ENCODE assay signal across 8 mouse cellular contexts in the genomic region with DNA sequence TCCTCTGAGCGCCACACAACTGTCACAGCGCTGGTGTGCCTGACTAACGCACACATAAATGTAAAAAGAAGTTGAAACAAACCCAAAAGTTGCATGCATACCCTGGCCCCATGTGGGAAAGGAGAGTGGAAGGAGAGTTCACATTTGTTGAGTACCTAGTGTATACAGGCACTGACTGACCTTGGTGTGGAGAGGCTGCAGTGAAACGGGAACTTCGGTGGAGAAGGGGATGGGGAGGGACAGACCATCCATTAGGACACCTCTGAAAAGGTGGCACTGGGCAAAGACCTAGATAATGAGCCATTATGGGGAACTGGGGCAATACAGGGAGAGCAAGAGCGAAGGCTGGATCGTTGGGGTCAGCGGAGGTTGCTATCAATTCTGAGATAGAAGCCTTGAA. TPM values are rescaled to one million over a fixed set of nuclear protein-coding genes. Genes with fewer than 3 reads are reported as not detected.
DNase-seq lines count a peak whose midpoint lies in the region; ATAC-seq and TF ChIP-seq lines count a peak whose summit lies in the region.

No protein-coding gene starts in this region.

- TF ChIP-seq POLR2A in limb, embryonic 14.5 days (IDR thresholded peaks at IDR 0.05; ENCODE audit: borderline replicate concordance, extremely low read depth, insufficient read depth, insufficient read length) = no peak

- peaks cover 57% of the 10 kb centered on the region for H3K4me1 ChIP-seq in lung, embryonic 16.5 days (replicated peaks; ENCODE audit: control insufficient read depth, insufficient read depth, low read length)
- peaks cover 18% of the 10 kb centered on the region for H3K4me1 ChIP-seq in forebrain, embryonic 15.5 days
- peaks cover 29% of the 10 kb centered on the region for H3K4me1 ChIP-seq in limb, embryonic 14.5 days (ENCODE audit: control insufficient read depth, insufficient read depth, low read length)
- peaks cover 50% of the 10 kb centered on the region for H3K4me1 ChIP-seq in stomach, embryonic 15.5 days

- 72% methylated on average over 8 of the region's 8 CpGs for WGBS in lung, embryonic 16.5 days
- 78% methylated on average over 8 of the region's 8 CpGs for WGBS in forebrain, embryonic 15.5 days
- 74% methylated on average over 8 of the region's 8 CpGs for WGBS in limb, embryonic 14.5 days
- 69% methylated on average over 8 of the region's 8 CpGs for WGBS in stomach, embryonic 15.5 days

- H3K4me3 ChIP-seq in lung, embryonic 16.5 days (ENCODE audit: low read length) = peak overlapping the region; percentile 53
- H3K4me3 ChIP-seq in forebrain, embryonic 15.5 days = peak overlapping the region; percentile 44; the same call in 1 of the 2 replicates
- H3K4me3 ChIP-seq in limb, embryonic 14.5 days (replicated peaks; ENCODE audit: low read length) = peak overlapping the region; percentile 50
- H3K4me3 ChIP-seq in stomach, embryonic 15.5 days (replicated peaks) = peak overlapping the region; percentile 48

- H3K9ac ChIP-seq in lung, embryonic 16.5 days (ENCODE audit: low read length) = peak overlapping the region; percentile 71
- no peak overlapping the region for H3K9ac ChIP-seq in forebrain, embryonic 15.5 days (replicated peaks)
- H3K9ac ChIP-seq in limb, embryonic 14.5 days (ENCODE audit: low read depth, low read length, severe bottlenecking) = no peak overlapping the region
- no peak overlapping the region for H3K9ac ChIP-seq in stomach, embryonic 15.5 days

- no peaks in the 10 kb centered on the region for H3K36me3 ChIP-seq in lung, embryonic 16.5 days (ENCODE audit: control insufficient read depth, insufficient read depth, low read length)
- peaks cover 2% of the 10 kb centered on the region; the same call in 1 of the 2 replicates for H3K36me3 ChIP-seq in forebrain, embryonic 15.5 days
- H3K36me3 ChIP-seq in limb, embryonic 14.5 days (ENCODE audit: control insufficient read depth, insufficient read depth, low read length) = peaks cover 10% of the 10 kb centered on the region; the same call in 1 of the 2 replicates
- 0 out of 2 replicates have a peak, but pooled peaks cover 4% of the 10 kb centered on the region for H3K36me3 ChIP-seq in stomach, embryonic 15.5 days

- no peaks in the 10 kb centered on the region for H3K27me3 ChIP-seq in lung, embryonic 16.5 days (ENCODE audit: control insufficient read depth, insufficient read depth, low read depth, low read length)
- H3K27me3 ChIP-seq in forebrain, embryonic 15.5 days = peaks cover 9% of the 10 kb centered on the region; the same call in 1 of the 2 replicates
- H3K27me3 ChIP-seq in limb, embryonic 14.5 days (ENCODE audit: control insufficient read depth, insufficient read depth, low read length) = no peaks in the 10 kb centered on the region
- H3K27me3 ChIP-seq in stomach, embryonic 15.5 days (replicated peaks) = no peaks in the 10 kb centered on the region

- no peak for ATAC-seq in lung, embryonic 16.5 days (ENCODE audit: low read depth)
- ATAC-seq in forebrain, embryonic 15.5 days (replicated peaks) = no peak
- no peak for ATAC-seq in limb, embryonic 14.5 days (ENCODE audit: low FRiP score, low read depth)
- ATAC-seq in stomach, embryonic 15.5 days (ENCODE audit: insufficient read depth, low FRiP score, low read depth) = no peak

- DNase-seq in lung, postnatal 25 days (ENCODE audit: low spot score) = no peak
- DNase-seq in limb, embryonic 14.5 days (ENCODE audit: low spot score) = no peak
- DNase-seq in ovary, postnatal 36 days (ENCODE audit: low spot score) = no peak
- DNase-seq in cerebellum, adult 8-10 months = no peak
- DNase-seq in spleen, postnatal 4 days (ENCODE audit: low spot score in 2 of 2) = no peak

- peak overlapping the region; percentile 91 for H3K4me2 ChIP-seq in lung, embryonic 16.5 days (ENCODE audit: low read depth, low read length)
- H3K4me2 ChIP-seq in forebrain, embryonic 15.5 days (replicated peaks) = peak overlapping the region; percentile 89; the same call in 1 of the 2 replicates
- peak overlapping the region; percentile 99 for H3K4me2 ChIP-seq in limb, embryonic 14.5 days (replicated peaks; ENCODE audit: low read depth, low read length, severe bottlenecking)
- H3K4me2 ChIP-seq in stomach, embryonic 15.5 days = peak overlapping the region; percentile 92

- no peaks in the 10 kb centered on the region for H3K9me3 ChIP-seq in lung, embryonic 16.5 days (ENCODE audit: control insufficient read depth, low read length)
- H3K9me3 ChIP-seq in forebrain, embryonic 15.5 days = no peaks in the 10 kb centered on the region
- H3K9me3 ChIP-seq in limb, embryonic 14.5 days (ENCODE audit: control insufficient read depth, low read length) = no peaks in the 10 kb centered on the region
- no peaks in the 10 kb centered on the region for H3K9me3 ChIP-seq in stomach, embryonic 15.5 days

- no peak overlapping the region; the same call in 1 of the 2 replicates for H3K27ac ChIP-seq in lung, embryonic 16.5 days (ENCODE audit: low read length)
- no peak overlapping the region for H3K27ac ChIP-seq in forebrain, embryonic 15.5 days (replicated peaks)
- no peak overlapping the region for H3K27ac ChIP-seq in limb, embryonic 14.5 days (replicated peaks; ENCODE audit: low read depth, low read length)
- H3K27ac ChIP-seq in stomach, embryonic 15.5 days = 0 out of 2 replicates have a peak overlapping the region, but pooled peaks have one; percentile 83

RNA-seq across cellular contexts. Expression of gene Maff, which starts 10.1 kb away (rescaled TPM):
- polyA plus RNA-seq in lung, embryonic 16.5 days (2015; fragmentation: Nextera tagmentation; extraction: Ambion mirVana) = 5.2 and 6.5 TPM in 2 replicates
- polyA plus RNA-seq in forebrain, embryonic 15.5 days (2015; fragmentation: Nextera tagmentation; extraction: Ambion mirVana) = 0.79 and 0.97 TPM in 2 replicates
- polyA plus RNA-seq in limb, embryonic 14.5 days (2012; rRNA removed) = 5.0 and 5.5 TPM in 2 replicates
- polyA plus RNA-seq in limb, embryonic 14.5 days (2014; fragmentation: Nextera tagmentation; extraction: Ambion mirVana) = 3.0 and 3.6 TPM in 2 replicates
- polyA plus RNA-seq in stomach, embryonic 15.5 days (2015; fragmentation: Nextera tagmentation; extraction: Ambion mirVana) = 5.2 and 6.6 TPM in 2 replicates

RNA-seq across cellular contexts. Expression of gene Pla2g6, which starts 28.3 kb away (rescaled TPM):
- 20.1 and 22.4 TPM in 2 replicates for polyA plus RNA-seq in lung, embryonic 16.5 days (2015; fragmentation: Nextera tagmentation; extraction: Ambion mirVana)
- 25.8 and 29.5 TPM in 2 replicates for polyA plus RNA-seq in forebrain, embryonic 15.5 days (2015; fragmentation: Nextera tagmentation; extraction: Ambion mirVana)
- polyA plus RNA-seq in limb, embryonic 14.5 days (2012; rRNA removed) = 21.8 and 27.2 TPM in 2 replicates
- 12.7 and 14.7 TPM in 2 replicates for polyA plus RNA-seq in limb, embryonic 14.5 days (2014; fragmentation: Nextera tagmentation; extraction: Ambion mirVana)
- polyA plus RNA-seq in stomach, embryonic 15.5 days (2015; fragmentation: Nextera tagmentation; extraction: Ambion mirVana) = 16.6 and 18.9 TPM in 2 replicates

RNA-seq across cellular contexts. Expression of gene Tmem184b, which starts 46.9 kb away (rescaled TPM):
- polyA plus RNA-seq in lung, embryonic 16.5 days (2015; fragmentation: Nextera tagmentation; extraction: Ambion mirVana) = 71.1 and 78.2 TPM in 2 replicates
- 37.5 and 40.8 TPM in 2 replicates for polyA plus RNA-seq in forebrain, embryonic 15.5 days (2015; fragmentation: Nextera tagmentation; extraction: Ambion mirVana)
- 121 and 163 TPM in 2 replicates for polyA plus RNA-seq in limb, embryonic 14.5 days (2012; rRNA removed)
- 67.9 and 76.8 TPM in 2 replicates for polyA plus RNA-seq in limb, embryonic 14.5 days (2014; fragmentation: Nextera tagmentation; extraction: Ambion mirVana)
- polyA plus RNA-seq in stomach, embryonic 15.5 days (2015; fragmentation: Nextera tagmentation; extraction: Ambion mirVana) = 58.5 and 59.9 TPM in 2 replicates
